Mouse (Mus musculus) neural tube, postnatal 0 days (tissue): Measurements from ENCODE around the gene Hspa4. TPM values are rescaled to one million over a fixed set of nuclear protein-coding genes. Genes with fewer than 3 reads are reported as not detected.

ENCODE experiments used
- polyA plus RNA-seq: library from polyadenylated mRNA; unstranded; fragments of >200 nt; fragmentation: Nextera tagmentation; extraction: Ambion mirVana; gene quantifications from 2 replicates; pipeline ENCODE4 v1.2.1, GENCODE M21; 2015

Hspa4 gene
- 46.6 and 47.3 TPM in 2 replicates for polyA plus RNA-seq

DNA sequence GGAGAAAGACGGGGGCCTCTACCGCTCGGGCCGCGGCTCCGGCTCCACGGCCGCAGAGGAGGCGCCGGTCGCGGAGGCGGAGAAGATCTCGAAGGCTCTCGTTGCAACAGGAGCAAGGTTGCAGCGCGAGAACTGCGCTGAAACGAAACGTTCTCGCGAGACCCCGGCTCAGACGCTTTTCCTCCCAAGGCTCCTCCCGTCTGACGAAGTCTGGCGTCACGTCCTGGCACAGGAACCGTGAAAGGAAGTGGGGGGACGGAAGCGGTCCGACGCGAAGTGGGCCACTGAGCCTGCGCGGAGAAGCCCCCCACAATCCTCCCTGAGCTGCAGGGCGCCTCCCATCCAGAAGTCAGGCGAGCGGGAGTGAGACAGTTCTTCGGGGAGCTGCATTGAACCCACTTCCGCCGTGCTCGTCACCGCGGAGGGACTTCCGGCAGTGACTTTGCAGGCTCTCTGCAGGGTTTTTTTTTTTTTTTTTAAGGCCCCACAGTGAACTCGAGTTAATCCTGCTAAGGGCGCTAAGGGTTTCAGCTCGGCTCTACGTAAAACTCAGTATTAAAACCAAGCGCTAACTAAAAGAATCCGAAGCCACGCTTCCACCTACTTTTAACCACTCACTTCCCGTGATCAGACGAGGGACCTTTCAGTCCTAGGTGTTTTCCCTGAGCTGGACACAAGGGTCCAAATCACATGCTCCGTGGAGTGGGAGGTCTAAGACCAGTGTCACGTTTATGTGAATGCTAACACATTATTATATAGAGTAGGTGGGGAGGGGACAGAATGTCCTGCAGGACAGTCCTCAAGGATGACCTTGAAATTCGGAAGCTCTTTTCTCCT, at the start of gene Hspa4:
Gene Hspa4, minus strand, starts transcription at position 128 of the 837 bp plus-strand sequence.

DNA sequence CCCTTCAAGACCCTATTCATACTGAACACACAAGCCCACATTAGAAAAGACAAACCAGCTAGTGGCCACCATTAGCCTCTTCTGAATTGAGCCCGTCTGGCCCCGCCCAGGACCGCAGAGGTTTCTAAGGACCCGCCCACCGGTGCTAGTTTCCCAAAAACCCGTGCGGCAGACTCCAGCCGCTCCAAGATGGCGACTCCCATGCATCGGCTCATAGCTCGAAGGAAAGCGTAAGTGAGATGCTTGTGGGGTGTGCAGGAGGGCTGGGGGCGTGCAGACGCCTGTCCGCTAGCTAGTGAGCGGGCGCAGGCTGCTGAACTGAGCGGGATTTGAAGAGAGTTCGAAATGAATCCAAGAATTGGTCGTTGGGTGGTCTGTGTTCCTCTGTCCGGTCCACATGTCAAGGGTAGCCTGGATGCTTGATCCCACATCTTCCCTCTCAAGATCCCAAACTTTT, 24.3 kb upstream of the Hspa4 start, which contains the start of gene Zcchc10:
Gene Zcchc10, plus strand, starts transcription at position 168 of the 457 bp plus-strand sequence.

Other genes with a start within 250 kb of the Hspa4 start
- gene Zcchc10, start 24.2 kb upstream of the Hspa4 start, polyA plus RNA-seq = 15.9 and 16.5 TPM in 2 replicates
- 101 and 120 TPM in 2 replicates for gene Aff4, start 50.4 kb upstream of the Hspa4 start, polyA plus RNA-seq
- gene Leap2, start 122.7 kb upstream of the Hspa4 start, polyA plus RNA-seq = not detected in 2 replicates
- gene Uqcrq, start 130.4 kb upstream of the Hspa4 start, polyA plus RNA-seq = 1,163 and 1,257 TPM in 2 replicates
- gene Gdf9, start 130.6 kb upstream of the Hspa4 start, polyA plus RNA-seq = 1.9 and 2.4 TPM in 2 replicates
- gene Gm10447, start 156.7 kb upstream of the Hspa4 start, polyA plus RNA-seq = 0.06 TPM in 1 of 2 replicates, not detected in the other
- gene Shroom1, start 156.7 kb upstream of the Hspa4 start, polyA plus RNA-seq = 3.6 and 3.7 TPM in 2 replicates
- gene Gm9837, start 170.0 kb upstream of the Hspa4 start, polyA plus RNA-seq = not detected in 2 replicates
- 0.59 and 0.99 TPM in 2 replicates for gene Gm9945, start 179.7 kb upstream of the Hspa4 start, polyA plus RNA-seq
- gene Sowaha, start 179.8 kb upstream of the Hspa4 start, polyA plus RNA-seq = 6.8 and 7.0 TPM in 2 replicates
- gene Sept8, start 218.8 kb upstream of the Hspa4 start, polyA plus RNA-seq = 25.2 and 25.5 TPM in 2 replicates